Mouse (Mus musculus) heart, embryonic 14.5 days (tissue): ENCODE measurements around the gene Rela. TPM values are rescaled to one million over a fixed set of nuclear protein-coding genes. Genes with fewer than 3 reads are reported as not detected.

ENCODE experiments used
- ATAC-seq: fragments of 200-750 bp; cut with Nextera tagmentation; 2 replicates; pipeline ENCODE4 v1.8.0; 2017; ENCODE audit warnings: low read depth, moderate TSS enrichment; ENCODE audit not compliant: insufficient number of reproducible peaks, insufficient read depth, low FRiP score
- H3K27ac ChIP-seq, 2 experiments: fragments of 200-500 bp in 1 of 2; fragments of 300-500 bp in 1 of 2; sonication (generic) in 1 of 2; replicated peaks in 1 of 2; 2 replicates each; pipeline ENCODE4 v1.5.1; 2012 to 2014; ENCODE audit warnings: low read depth in 2 of 2, low read length in 2 of 2, control low read depth in 1 of 2, mild to moderate bottlenecking in 1 of 2, mixed read lengths in 1 of 2; ENCODE audit not compliant: control insufficient read depth in 1 of 2, insufficient read depth in 1 of 2
- H3K27me3 ChIP-seq: fragments of 300-500 bp; sonication (generic); 2 replicates; pipeline ENCODE4 v1.6.1; 2014; ENCODE audit warnings: mild to moderate bottlenecking, low read length, control low read depth; ENCODE audit not compliant: control insufficient read depth, insufficient read depth
- H3K36me3 ChIP-seq: fragments of 300-500 bp; sonication (generic); 2 replicates; pipeline ENCODE4 v1.6.1; 2014; ENCODE audit warnings: mild to moderate bottlenecking, control low read depth, low read length, mixed read lengths; ENCODE audit not compliant: control insufficient read depth, insufficient read depth
- H3K4me1 ChIP-seq, 2 experiments: fragments of 200-500 bp in 1 of 2; fragments of 300-500 bp in 1 of 2; sonication (generic) in 1 of 2; 2 replicates each; pipeline ENCODE4 v1.6.1; 2012 to 2014; ENCODE audit warnings: low read length in 2 of 2, control low read depth in 1 of 2, mixed read lengths in 1 of 2; ENCODE audit not compliant: control insufficient read depth in 2 of 2, insufficient read depth in 2 of 2
- H3K4me2 ChIP-seq: fragments of 300-500 bp; sonication (generic); 2 replicates; pipeline ENCODE4 v1.6.1; 2014; ENCODE audit warnings: mild to moderate bottlenecking, low read length
- H3K4me3 ChIP-seq, 2 experiments: fragments of 200-500 bp in 1 of 2; fragments of 300-500 bp in 1 of 2; sonication (generic) in 1 of 2; 2 replicates each; pipeline ENCODE4 v1.5.1; 2012 to 2014; ENCODE audit warnings: low read length in 2 of 2, mild to moderate bottlenecking in 2 of 2, control low read depth in 1 of 2, low read depth in 1 of 2, moderate library complexity in 1 of 2; ENCODE audit not compliant: control insufficient read depth in 1 of 2, insufficient read depth in 1 of 2
- H3K9ac ChIP-seq: fragments of 300-500 bp; sonication (generic); 2 replicates; pipeline ENCODE4 v1.6.1; 2014; ENCODE audit warnings: mild to moderate bottlenecking, low read length
- H3K9me3 ChIP-seq: fragments of 300-500 bp; sonication (generic); 2 replicates; pipeline ENCODE4 v1.6.1; 2016; ENCODE audit warnings: low read length, control low read depth; ENCODE audit not compliant: control insufficient read depth
- WGBS: fragments of 180-500 bp; shearing (Covaris S2); extraction: QIAGEN DNeasy Blood & Tissue Kit; methylation state at CpG from one replicate; pipeline ENCODE4 v1.1.7; 2014; 5-methylcytosine and 5-hydroxymethylcytosine counted together
- polyA plus RNA-seq: library from polyadenylated mRNA; unstranded; fragments of >200 nt; fragmentation: Nextera tagmentation; extraction: Ambion mirVana; gene quantifications from 2 replicates; pipeline ENCODE4 v1.2.1, GENCODE M21; 2014

The Rela gene
- polyA plus RNA-seq, 1 experiment from 2014 or later = 36.9 TPM

GRCm38 (mm10) chr19:5614953-5615352 lies 22.3 kb upstream of the Rela start:
- no peaks in the 10 kb centered on the region for H3K36me3 ChIP-seq
- WGBS = 47% methylated on average over 2 of the region's 2 CpGs
- peaks cover 5 to 9% of the 10 kb centered on the region in 2 experiments for H3K4me1 ChIP-seq
- no peaks in the 10 kb centered on the region for H3K9me3 ChIP-seq
- H3K4me2 ChIP-seq = no peak overlapping the region
- peaks cover 3% of the 10 kb centered on the region; the same call in 1 of the 2 replicates for H3K27me3 ChIP-seq
- H3K27ac ChIP-seq = no peak overlapping the region
- no peak overlapping the region for H3K4me3 ChIP-seq
- H3K9ac ChIP-seq = no peak overlapping the region
- ATAC-seq = no peak

DNA sequence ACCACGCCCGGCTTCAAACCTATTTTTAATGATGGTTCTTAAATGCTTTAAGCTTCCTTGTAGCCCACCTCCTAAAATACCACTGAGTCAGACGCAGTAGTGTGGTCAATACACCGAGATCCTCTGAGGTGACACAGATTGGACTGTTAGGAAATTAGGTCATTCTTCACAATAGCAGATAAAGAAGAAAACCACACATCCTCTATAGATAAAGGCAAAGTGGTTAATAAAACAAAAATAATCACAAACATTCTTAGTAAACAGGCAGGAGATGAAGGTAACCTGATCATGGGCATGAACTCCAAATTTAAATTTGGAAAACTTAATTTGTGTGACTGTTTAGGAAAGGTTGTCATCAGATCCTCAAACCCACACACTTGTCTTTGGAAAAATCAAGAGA lies 17.3 kb upstream of the Rela start:
- H3K9me3 ChIP-seq = no peaks in the 10 kb centered on the region
- no peaks in the 10 kb centered on the region for H3K36me3 ChIP-seq
- WGBS = 65% methylated on average over 4 of the region's 4 CpGs
- no peak overlapping the region for H3K4me2 ChIP-seq
- no peaks in the 10 kb centered on the region for H3K27me3 ChIP-seq
- H3K4me1 ChIP-seq = no peaks in the 10 kb centered on the region
- H3K27ac ChIP-seq = no peak overlapping the region
- H3K4me3 ChIP-seq = no peak overlapping the region
- no peak overlapping the region for H3K9ac ChIP-seq
- ATAC-seq = no peak

DNA sequence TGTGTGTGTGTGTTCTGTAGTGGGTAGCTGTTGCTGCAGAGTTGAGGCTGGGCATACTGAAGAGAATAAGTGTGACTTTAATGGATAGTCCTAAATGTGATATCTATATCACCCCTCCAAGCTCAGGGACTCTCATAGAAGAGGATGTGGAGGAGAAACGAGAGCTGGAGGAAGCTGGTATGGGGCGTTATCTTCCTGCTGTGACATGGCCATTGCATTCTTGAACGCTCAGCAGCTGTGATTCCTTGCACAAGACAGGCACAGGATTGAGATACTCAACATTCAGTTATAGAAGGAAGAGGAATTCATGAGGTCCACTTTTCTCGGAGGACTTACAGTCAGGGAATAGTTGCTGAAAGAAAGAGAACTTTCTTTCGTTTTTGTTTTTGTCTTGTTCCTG lies 15.4 kb upstream of the Rela start:
- Histone ChIP-seq H3K4me1 (no peaks in the 10 kb centered on the region), H3K9ac (no peak overlapping the region), H3K27me3 (no peaks in the 10 kb centered on the region), H3K9me3 (no peaks in the 10 kb centered on the region), H3K4me3 (no peak overlapping the region), H3K36me3 (no peaks in the 10 kb centered on the region), H3K4me2 (no peak overlapping the region), H3K27ac (no peak overlapping the region)
- 52% methylated on average over 5 of the region's 5 CpGs for WGBS
- no peak for ATAC-seq

DNA sequence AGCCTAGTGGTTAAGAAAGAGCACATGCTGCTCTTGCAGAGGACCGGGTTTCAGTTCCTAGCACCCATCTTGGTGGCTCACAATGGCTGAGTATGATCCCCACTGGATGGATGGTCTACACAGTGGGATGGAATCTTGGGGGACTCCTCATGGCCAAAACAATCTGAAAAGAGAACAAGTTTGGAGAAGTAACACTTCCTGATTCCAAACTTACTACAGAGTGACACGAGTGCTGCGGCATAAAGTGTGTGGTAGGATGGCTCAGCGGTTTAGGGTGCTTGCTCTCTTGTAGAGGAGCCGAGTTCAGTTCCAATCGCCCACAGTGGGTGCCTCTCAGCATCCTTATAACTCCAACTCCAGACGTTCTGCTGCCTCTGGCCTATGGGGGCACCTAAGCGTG lies 12.0 kb upstream of the Rela start:
- no peak overlapping the region for H3K4me2 ChIP-seq
- no peak overlapping the region for H3K4me3 ChIP-seq
- no peaks in the 10 kb centered on the region for H3K9me3 ChIP-seq
- H3K27ac ChIP-seq = no peak overlapping the region
- H3K9ac ChIP-seq = no peak overlapping the region
- 84% methylated on average over 8 of the region's 8 CpGs for WGBS
- ATAC-seq = no peak
- H3K36me3 ChIP-seq = no peaks in the 10 kb centered on the region
- no peaks in the 10 kb centered on the region for H3K27me3 ChIP-seq
- H3K4me1 ChIP-seq = no peaks in the 10 kb centered on the region

DNA sequence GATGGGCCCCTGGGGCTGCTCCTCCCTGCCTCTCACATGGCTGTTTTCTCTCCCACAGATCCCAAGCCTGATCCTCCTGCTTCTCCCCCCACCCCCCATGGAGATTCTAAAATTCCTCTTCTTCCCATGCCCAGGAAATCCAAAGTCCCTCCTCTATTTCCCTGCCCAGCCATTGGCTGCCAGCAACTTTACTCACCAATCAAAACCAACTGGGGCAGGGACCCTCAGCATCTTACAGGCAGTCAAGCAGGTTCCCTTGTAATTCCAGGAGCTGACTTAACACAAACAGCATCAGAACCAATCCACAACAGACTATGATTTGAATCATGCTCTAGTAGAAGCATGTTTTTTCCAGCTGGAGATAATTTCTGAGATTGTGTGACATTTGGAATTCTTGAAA lies 7.4 kb upstream of the Rela start:
- no peak for ATAC-seq
- no peaks in the 10 kb centered on the region for H3K9me3 ChIP-seq
- no peak overlapping the region for H3K4me3 ChIP-seq
- H3K27ac ChIP-seq = no peak overlapping the region
- H3K27me3 ChIP-seq = no peaks in the 10 kb centered on the region
- H3K36me3 ChIP-seq = no peaks in the 10 kb centered on the region
- H3K4me2 ChIP-seq = no peak overlapping the region
- no peaks in the 10 kb centered on the region for H3K4me1 ChIP-seq
- no peak overlapping the region for H3K9ac ChIP-seq

DNA sequence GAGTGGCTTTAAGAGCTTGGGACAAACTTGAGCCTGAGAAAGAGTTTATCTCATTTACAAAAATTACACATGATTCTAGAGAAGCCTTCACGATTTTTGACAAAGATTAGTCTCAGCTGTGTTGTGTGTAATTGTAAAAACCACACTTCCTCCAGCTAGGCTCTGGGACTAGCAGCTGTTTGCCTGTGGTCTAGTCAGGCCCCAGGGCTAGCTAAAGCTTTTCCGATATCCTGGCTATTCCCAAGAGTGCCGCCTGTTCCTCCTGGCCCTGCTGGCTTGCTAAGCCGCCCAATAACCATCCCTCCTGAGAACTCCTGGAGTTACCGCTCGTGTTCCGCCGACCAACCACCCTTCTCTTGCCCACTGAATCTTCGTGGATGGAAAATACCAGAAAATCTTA lies 5.2 kb upstream of the Rela start:
- Histone ChIP-seq H3K9ac (no peak overlapping the region), H3K4me2 (no peak overlapping the region), H3K27ac (no peak overlapping the region), H3K9me3 (no peaks in the 10 kb centered on the region), H3K4me1 (peaks cover 4 to 6% of the 10 kb centered on the region in 2 experiments; a peak in 3 of 4 replicates), H3K4me3 (no peak overlapping the region), H3K36me3 (no peaks in the 10 kb centered on the region), H3K27me3 (no peaks in the 10 kb centered on the region)
- no peak for ATAC-seq
- 71% methylated on average over 9 of the region's 9 CpGs for WGBS

- ATAC-seq = no peak
- no peaks in the 10 kb centered on the region for H3K27me3 ChIP-seq
- H3K4me2 ChIP-seq = 0 out of 2 replicates have a peak overlapping the region, but pooled peaks have one; percentile 89
- H3K36me3 ChIP-seq = peaks cover 27% of the 10 kb centered on the region
- H3K9me3 ChIP-seq = no peaks in the 10 kb centered on the region
- WGBS = 70% methylated on average over 7 of the region's 7 CpGs
- peaks cover 18 to 36% of the 10 kb centered on the region in 2 experiments for H3K4me1 ChIP-seq
- H3K27ac ChIP-seq = no peak overlapping the region
- H3K4me3 ChIP-seq = no peak overlapping the region
- H3K9ac ChIP-seq = no peak overlapping the region; the same call in 1 of the 2 replicates
Measured at GRCm38 (mm10) chr19:5636036-5636570, 1.2 kb upstream of the Rela start.

GRCm38 (mm10) chr19:5636571-5637041 lies 677 bp upstream of the Rela start:
- Histone ChIP-seq H3K9ac (peak overlapping the region; percentile 94), H3K4me3 (peak overlapping the region; percentile 69 to 86), H3K4me2 (peak overlapping the region; percentile 89), H3K4me1 (peaks cover 18 to 36% of the 10 kb centered on the region in 2 experiments), H3K27me3 (no peaks in the 10 kb centered on the region), H3K9me3 (no peaks in the 10 kb centered on the region), H3K27ac (peak overlapping the region; percentile 91 to 95), H3K36me3 (peaks cover 32% of the 10 kb centered on the region)
- WGBS = 39% methylated on average over 12 of the region's 12 CpGs
- ATAC-seq = no peak
